Mouse (Mus musculus) stomach, postnatal 0 days (tissue): Measurements from ENCODE around the gene Adam15. TPM values are rescaled to one million over a fixed set of nuclear protein-coding genes. Genes with fewer than 3 reads are reported as not detected.

Experiments
- ATAC-seq: fragments of 200-750 bp; cut with Nextera tagmentation; 2 replicates; pipeline ENCODE4 v1.8.0; 2017; ENCODE audit not compliant: low FRiP score, low TSS enrichment
- DNase-seq: peaks from one replicate; pipeline ENCODE4 v3.0.0-alpha.2; 2016; ENCODE audit warnings: low spot score
- H3K27ac ChIP-seq: fragments of 300-500 bp; sonication (generic); replicated peaks from 2 replicates; pipeline ENCODE4 v1.5.1; 2014; ENCODE audit warnings: mild to moderate bottlenecking, control low read depth
- H3K27me3 ChIP-seq: fragments of 300-500 bp; sonication (generic); 2 replicates; pipeline ENCODE4 v1.6.1; 2014; ENCODE audit warnings: low read length; ENCODE audit not compliant: control insufficient read depth, insufficient read depth
- H3K36me3 ChIP-seq: fragments of 300-500 bp; sonication (generic); 2 replicates; pipeline ENCODE4 v1.6.1; 2014; ENCODE audit warnings: low read length, mixed read lengths; ENCODE audit not compliant: control insufficient read depth, insufficient read depth
- H3K4me1 ChIP-seq: fragments of 300-500 bp; sonication (generic); replicated peaks from 2 replicates; pipeline ENCODE4 v1.6.1; 2014; ENCODE audit warnings: antibody characterized with exemption; ENCODE audit not compliant: control insufficient read depth, insufficient read depth
- H3K4me2 ChIP-seq: fragments of 300-500 bp; sonication (generic); replicated peaks from 2 replicates; pipeline ENCODE4 v1.6.1; 2014; ENCODE audit warnings: low read depth, mild to moderate bottlenecking, control low read depth, moderate library complexity
- H3K4me3 ChIP-seq: fragments of 300-500 bp; sonication (generic); 2 replicates; pipeline ENCODE4 v1.5.1; 2014; ENCODE audit warnings: low read depth, low read length, control low read depth
- H3K9ac ChIP-seq: fragments of 300-500 bp; sonication (generic); 2 replicates; pipeline ENCODE4 v1.6.1; 2014; ENCODE audit warnings: mild to moderate bottlenecking, low read length, control low read depth, mixed read lengths
- H3K9me3 ChIP-seq: fragments of 300-500 bp; sonication (generic); 2 replicates; pipeline ENCODE4 v1.6.1; 2016; ENCODE audit warnings: low read length; ENCODE audit not compliant: control insufficient read depth
- CTCF ChIP-seq: IDR thresholded peaks from 2 replicates; pipeline ENCODE4 v1.5.1; 2016; ENCODE audit warnings: antibody characterized with exemption, low read depth, mild to moderate bottlenecking, moderate library complexity
- EP300 ChIP-seq: optimal IDR thresholded peaks from 2 replicates; pipeline ENCODE3; 2016; ENCODE audit warnings: antibody characterized with exemption
- WGBS: fragments of 180-500 bp; shearing (Covaris S2); extraction: QIAGEN DNeasy Blood & Tissue Kit; methylation state at CpG from one replicate; pipeline ENCODE4 v1.1.7; 2014; 5-methylcytosine and 5-hydroxymethylcytosine counted together
- polyA plus RNA-seq: library from polyadenylated mRNA; unstranded; fragments of >200 nt; fragmentation: Nextera tagmentation; extraction: Ambion mirVana; gene quantifications from 2 replicates; pipeline ENCODE4 v1.2.1, GENCODE M21; 2015

The Adam15 gene
- polyA plus RNA-seq, 1 experiment from 2014 or later, result 43.0 TPM

GRCm38 (mm10) chr3:89348911-89349868 is 606 bp downstream of the Adam15 start:
- Histone ChIP-seq H3K4me2 (peak overlapping the region; percentile 98), H3K9me3 (no peaks in the 10 kb centered on the region), H3K36me3 (no peaks in the 10 kb centered on the region; the same call in none of the 2 replicates), H3K4me1 (peaks cover 3% of the 10 kb centered on the region; the same call in 1 of the 2 replicates), H3K27ac (peak overlapping the region; percentile 78), H3K27me3 (no peaks in the 10 kb centered on the region), H3K9ac (peak overlapping the region; percentile 70), H3K4me3 (peak overlapping the region; percentile 74)
- DNase-seq (peak; percentile 51), ATAC-seq (peak; percentile 52)
- TF ChIP-seq CTCF (no peak), EP300 (no peak)
- WGBS, result 1% methylated on average over 38 of the region's 38 CpGs

GRCm38 (mm10) chr3:89347916-89348315 is 1.9 kb downstream of the Adam15 start:
- TF ChIP-seq CTCF, result no peak
- no peak for TF ChIP-seq EP300
- Histone ChIP-seq H3K27ac (no peak overlapping the region; the same call in 1 of the 2 replicates), H3K4me2 (no peak overlapping the region), H3K27me3 (no peaks in the 10 kb centered on the region), H3K4me1 (peaks cover 3% of the 10 kb centered on the region; the same call in 1 of the 2 replicates), H3K9ac (no peak overlapping the region), H3K36me3 (peaks cover 7% of the 10 kb centered on the region), H3K4me3 (no peak overlapping the region), H3K9me3 (no peaks in the 10 kb centered on the region)
- DNase-seq (no peak), ATAC-seq (no peak)
- 85% methylated on average over 1 of the region's 1 CpGs for WGBS

- DNase-seq, result no peak
- TF ChIP-seq CTCF (no peak), EP300 (no peak)
- no peak for ATAC-seq
- Histone ChIP-seq H3K4me2 (no peak overlapping the region), H3K27ac (no peak overlapping the region), H3K4me3 (no peak overlapping the region), H3K9ac (no peak overlapping the region), H3K9me3 (no peaks in the 10 kb centered on the region), H3K36me3 (peaks cover 7% of the 10 kb centered on the region), H3K4me1 (peaks cover 3% of the 10 kb centered on the region; the same call in 1 of the 2 replicates), H3K27me3 (no peaks in the 10 kb centered on the region)
- 88% methylated on average over 10 of the region's 10 CpGs for WGBS
Observed at GRCm38 (mm10) chr3:89346815-89347540, 2.8 kb downstream of the Adam15 start.

GRCm38 (mm10) chr3:89343279-89343678 is 6.5 kb downstream of the Adam15 start:
- 84% methylated on average over 7 of the region's 7 CpGs for WGBS
- H3K9ac ChIP-seq, result no peak overlapping the region
- peaks cover 7% of the 10 kb centered on the region for H3K36me3 ChIP-seq
- H3K27me3 ChIP-seq, result no peaks in the 10 kb centered on the region
- DNase-seq (no peak), ATAC-seq (no peak)
- H3K9me3 ChIP-seq, result no peaks in the 10 kb centered on the region
- no peak overlapping the region for H3K4me3 ChIP-seq
- TF ChIP-seq CTCF, result no peak
- no peak for TF ChIP-seq EP300
- H3K4me1 ChIP-seq, result peaks cover 2% of the 10 kb centered on the region
- H3K4me2 ChIP-seq, result no peak overlapping the region
- H3K27ac ChIP-seq, result no peak overlapping the region

GRCm38 (mm10) chr3:89341794-89342193 is 8.0 kb downstream of the Adam15 start:
- no peaks in the 10 kb centered on the region for H3K27me3 ChIP-seq
- H3K4me1 ChIP-seq, result peaks cover 5% of the 10 kb centered on the region
- H3K4me3 ChIP-seq, result no peak overlapping the region
- DNase-seq, result no peak
- H3K9ac ChIP-seq, result no peak overlapping the region
- no peak overlapping the region for H3K27ac ChIP-seq
- H3K36me3 ChIP-seq, result peaks cover 7% of the 10 kb centered on the region
- no peak for ATAC-seq
- H3K9me3 ChIP-seq, result no peaks in the 10 kb centered on the region
- TF ChIP-seq EP300 (no peak), CTCF (no peak)
- WGBS, result 71% methylated on average over 4 of the region's 4 CpGs
- H3K4me2 ChIP-seq, result no peak overlapping the region
